Mouse (Mus musculus): ENCODE measurements around the gene Batf3. TPM values are rescaled to one million over a fixed set of nuclear protein-coding genes. Genes with fewer than 3 reads are reported as not detected.

Gene Batf3
- total and polyA plus RNA-seq, 3 experiments: 42.5 to 50.4 (median 44.7) TPM

DNA sequence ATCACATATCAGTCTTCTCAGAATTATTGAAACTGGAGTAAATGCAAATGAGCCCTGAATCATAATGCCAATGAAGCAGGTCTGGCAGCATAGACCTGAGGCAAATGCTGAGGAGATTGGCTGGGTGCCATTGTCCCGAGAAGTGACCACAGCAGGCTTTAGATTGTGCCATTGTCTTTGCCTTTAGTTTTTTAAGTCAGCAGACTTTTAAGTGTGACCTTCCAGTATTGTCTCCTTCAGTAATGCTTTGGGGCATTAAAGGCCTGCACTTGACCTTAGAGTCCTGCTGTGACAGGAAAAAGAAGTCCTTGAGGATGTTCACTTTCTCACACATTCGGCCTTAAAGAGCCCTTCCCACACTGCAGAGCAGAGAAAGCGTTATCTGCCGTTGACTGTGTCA lies 27.4 kb upstream of the Batf3 start:
- no peak for DNase-seq (ENCODE audit: extremely low read depth)
- peaks cover 67 to 97% of the 10 kb centered on the region in 2 experiments for H3K36me3 ChIP-seq (replicated peaks in 1 of 2; ENCODE audit: control insufficient read depth in 1 of 2, insufficient read depth in 1 of 2, low read length in 1 of 2)
- H3K9me3 ChIP-seq (replicated peaks; ENCODE audit: low read length): no peaks in the 10 kb centered on the region
- H3K9ac ChIP-seq (ENCODE audit: insufficient read depth, low read depth): no peak overlapping the region
- H3K4me3 ChIP-seq (replicated peaks in 1 of 3; ENCODE audit: low read depth in 2 of 3, low read length in 2 of 3, poor library complexity in 1 of 3): no peak overlapping the region
- TF ChIP-seq ETS1 (conservative IDR thresholded peaks at IDR 0.05; ENCODE audit: low read depth, low read length) (no peak), MXI1 (IDR thresholded peaks at IDR 0.05; ENCODE audit: low read depth, low read length) (no peak), ELF1 (IDR thresholded peaks at IDR 0.05; ENCODE audit: low read depth, low read length) (no peak), RAD21 (IDR thresholded peaks at IDR 0.05; ENCODE audit: low read depth, low read length) (no peak), NRF1 (IDR thresholded peaks at IDR 0.05; ENCODE audit: low read depth, low read length) (no peak), BHLHE40 (IDR thresholded peaks at IDR 0.05; ENCODE audit: low read depth, low read length) (no peak), KAT2A (IDR thresholded peaks at IDR 0.05; ENCODE audit: insufficient replicate concordance, low read length) (no peak), TBP (conservative IDR thresholded peaks at IDR 0.05; ENCODE audit: low read depth, low read length) (no peak), MYC (IDR thresholded peaks at IDR 0.05; ENCODE audit: low read depth, low read length) (no peak), GABPA (IDR thresholded peaks at IDR 0.05; ENCODE audit: insufficient replicate concordance, low read depth, low read length) (no peak), ZNF384 (IDR thresholded peaks at IDR 0.05; ENCODE audit: low read depth, low read length) (no peak), JUND (conservative IDR thresholded peaks at IDR 0.05; ENCODE audit: low read depth, low read length) (no peak), MAX (IDR thresholded peaks at IDR 0.05; ENCODE audit: low read length) (no peak), USF2 (conservative IDR thresholded peaks at IDR 0.05; ENCODE audit: low read depth, low read length) (no peak), ZKSCAN1 (IDR thresholded peaks at IDR 0.05; ENCODE audit: borderline replicate concordance, low read depth, low read length) (no peak), POLR2A (IDR thresholded peaks at IDR 0.05; ENCODE audit: low read depth, low read length) (no peak), ZC3H11A (IDR thresholded peaks at IDR 0.05; ENCODE audit: low read depth, low read length) (no peak), MAFK (IDR thresholded peaks at IDR 0.05; ENCODE audit: insufficient replicate concordance, low read length) (no peak)
- peaks cover 24% of the 10 kb centered on the region for H3K79me2 ChIP-seq (replicated peaks; ENCODE audit: control insufficient read depth, extremely low read depth, insufficient read depth, poor library complexity, severe bottlenecking)
- H3K4me2 ChIP-seq (ENCODE audit: insufficient read depth, low read depth, poor library complexity, severe bottlenecking): no peak overlapping the region
- in situ Hi-C loops (cut with MboI; ENCODE audit: low pct_ligation_motif_present, low pct_unique_long_range_greater_than_20kb, low sequenced_read_pairs): no loop called here
- peaks cover 19 to 50% of the 10 kb centered on the region in 2 experiments for H3K4me1 ChIP-seq (ENCODE audit: control insufficient read depth in 1 of 2, insufficient read depth in 2 of 2)
- H3K27ac ChIP-seq (ENCODE audit: insufficient read depth, low read depth): no peak overlapping the region
- dilution Hi-C loops (cut with MboI; ENCODE audit: extremely low pct_ligation_motif_present, extremely low pct_unique_long_range_greater_than_20kb, low sequenced_read_pairs): no loop called here
- no peaks in the 10 kb centered on the region for H3K27me3 ChIP-seq (replicated peaks)

DNA sequence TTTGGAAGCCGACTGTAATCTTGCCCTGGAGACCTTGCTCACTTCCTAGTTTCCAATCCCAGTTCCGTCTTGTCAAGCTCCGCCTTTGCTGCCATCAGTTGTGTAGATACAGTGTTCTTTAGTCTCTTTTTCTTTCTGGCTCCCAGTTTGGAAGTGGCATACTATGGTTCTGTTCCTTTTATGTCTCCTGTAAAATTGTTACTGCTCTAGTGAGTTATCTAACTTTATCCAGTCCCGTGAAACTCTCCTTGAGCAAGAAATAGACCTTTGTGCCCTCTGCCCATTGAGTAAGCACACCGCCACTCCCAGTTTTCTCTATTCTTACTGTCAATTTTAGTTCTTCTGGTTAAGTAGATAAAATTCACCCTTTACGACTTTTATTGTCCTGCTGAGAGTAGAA lies 26.0 kb upstream of the Batf3 start:
- Histone ChIP-seq H3K4me1 (ENCODE audit: control insufficient read depth in 1 of 2, insufficient read depth in 2 of 2) (peaks cover 19 to 46% of the 10 kb centered on the region in 2 experiments), H3K4me2 (ENCODE audit: insufficient read depth, low read depth, poor library complexity, severe bottlenecking) (no peak overlapping the region), H3K9ac (ENCODE audit: insufficient read depth, low read depth) (no peak overlapping the region), H3K27ac (ENCODE audit: insufficient read depth, low read depth) (no peak overlapping the region), H3K79me2 (replicated peaks; ENCODE audit: control insufficient read depth, extremely low read depth, insufficient read depth, poor library complexity, severe bottlenecking) (peaks cover 12% of the 10 kb centered on the region), H3K27me3 (replicated peaks) (no peaks in the 10 kb centered on the region), H3K9me3 (replicated peaks; ENCODE audit: low read length) (no peaks in the 10 kb centered on the region), H3K4me3 (replicated peaks in 1 of 3; ENCODE audit: low read depth in 2 of 3, low read length in 2 of 3, poor library complexity in 1 of 3) (no peak overlapping the region), H3K36me3 (replicated peaks in 1 of 2; ENCODE audit: control insufficient read depth in 1 of 2, insufficient read depth in 1 of 2, low read length in 1 of 2) (peaks cover 62 to 97% of the 10 kb centered on the region in 2 experiments)
- TF ChIP-seq ZKSCAN1 (IDR thresholded peaks at IDR 0.05; ENCODE audit: borderline replicate concordance, low read depth, low read length) (no peak), JUN (IDR thresholded peaks at IDR 0.05; ENCODE audit: insufficient read depth, low read depth, low read length) (no peak), MAZ (IDR thresholded peaks at IDR 0.05; ENCODE audit: low read depth, low read length) (no peak), POLR2AphosphoS2 (IDR thresholded peaks at IDR 0.05; ENCODE audit: low read depth, low read length) (no peak), EP300 (IDR thresholded peaks at IDR 0.05; ENCODE audit: low read length) (no peak), POLR2A (IDR thresholded peaks at IDR 0.05; ENCODE audit: low read depth, low read length) (no peak), MEF2A (IDR thresholded peaks at IDR 0.05; ENCODE audit: borderline replicate concordance, low read depth, low read length) (no peak), MAX (IDR thresholded peaks at IDR 0.05; ENCODE audit: low read length) (no peak), UBTF (IDR thresholded peaks at IDR 0.05; ENCODE audit: low read depth, low read length) (no peak), PAX5 (IDR thresholded peaks at IDR 0.05; ENCODE audit: low read length) (no peak), CHD2 (IDR thresholded peaks at IDR 0.05; ENCODE audit: low read length) (no peak), CHD1 (IDR thresholded peaks at IDR 0.05; ENCODE audit: low read depth, low read length) (no peak), HCFC1 (IDR thresholded peaks at IDR 0.05; ENCODE audit: low read depth, low read length) (no peak), MXI1 (IDR thresholded peaks at IDR 0.05; ENCODE audit: low read depth, low read length) (no peak), NRF1 (IDR thresholded peaks at IDR 0.05; ENCODE audit: low read depth, low read length) (no peak), RAD21 (IDR thresholded peaks at IDR 0.05; ENCODE audit: low read depth, low read length) (no peak)
- in situ Hi-C loops (cut with MboI; ENCODE audit: low pct_ligation_motif_present, low pct_unique_long_range_greater_than_20kb, low sequenced_read_pairs) (no loop called here), dilution Hi-C loops (cut with MboI; ENCODE audit: extremely low pct_ligation_motif_present, extremely low pct_unique_long_range_greater_than_20kb, low sequenced_read_pairs) (no loop called here)
- DNase-seq (ENCODE audit: extremely low read depth): no peak
